Mouse (Mus musculus) G1E (cell line): ENCODE data around the gene Rmnd5a.

Experiments used
- CTCF ChIP-seq: IDR thresholded peaks from 2 replicates; pipeline ENCODE4 v1.5.1; 2012; ENCODE audit warnings: low read depth, low read length, inconsistent platforms, mixed read lengths
- GATA1 ChIP-seq: IDR thresholded peaks from 2 replicates; pipeline ENCODE4 v1.6.1; 2012; ENCODE audit warnings: borderline replicate concordance, low read length, inconsistent platforms, mixed read lengths
- POLR2AphosphoS5 ChIP-seq: IDR thresholded peaks from 2 replicates; pipeline ENCODE4 v1.6.1; 2012; ENCODE audit warnings: low read depth, low read length, inconsistent platforms; ENCODE audit not compliant: insufficient replicate concordance

- TF ChIP-seq CTCF: no peak
- TF ChIP-seq POLR2AphosphoS5: no peak
- no peak for TF ChIP-seq GATA1
These were observed 101.1 kb downstream of the Rmnd5a start for GRCm38 (mm10) chr6:71339351-71339750.
